Comparison of ENCODE assay signal across 8 mouse cellular contexts in genomic region chr6:88196733-88197312, GRCm38 (mm10). TPM values are rescaled to one million over a fixed set of nuclear protein-coding genes. Genes with fewer than 3 reads are reported as not detected.
DNase-seq lines count a peak whose midpoint lies in the region; ATAC-seq and TF ChIP-seq lines count a peak whose summit lies in the region.

No protein-coding gene starts in this region.

- H3K4me1 ChIP-seq in lung, embryonic 14.5 days (ENCODE audit: insufficient read depth), result 0 out of 2 replicates have a peak, but pooled peaks cover 5% of the 10 kb centered on the region
- peaks cover 30% of the 10 kb centered on the region for H3K4me1 ChIP-seq in forebrain, embryonic 11.5 days (replicated peaks; ENCODE audit: control insufficient read depth, insufficient read depth, low read length)
- peaks cover 59% of the 10 kb centered on the region for H3K4me1 ChIP-seq in limb, embryonic 13.5 days
- H3K4me1 ChIP-seq in small intestine, adult 2 months (ENCODE audit: control insufficient read depth, insufficient read depth, insufficient read length, low read length), result peaks cover 12% of the 10 kb centered on the region

- no peak for TF ChIP-seq POLR2A in small intestine, adult 2 months (IDR thresholded peaks at IDR 0.05; ENCODE audit: low read depth, low read length)

- no peaks in the 10 kb centered on the region for H3K36me3 ChIP-seq in lung, embryonic 14.5 days (ENCODE audit: insufficient read depth)
- no peaks in the 10 kb centered on the region for H3K36me3 ChIP-seq in forebrain, embryonic 11.5 days (ENCODE audit: control insufficient read depth, insufficient read depth, low read length)
- H3K36me3 ChIP-seq in limb, embryonic 13.5 days, result no peaks in the 10 kb centered on the region
- H3K36me3 ChIP-seq in small intestine, adult 2 months (ENCODE audit: control insufficient read depth, insufficient read depth, low read length), result no peaks in the 10 kb centered on the region

- no peaks in the 10 kb centered on the region for H3K9me3 ChIP-seq in lung, embryonic 14.5 days (ENCODE audit: low read depth, low read length)
- no peaks in the 10 kb centered on the region for H3K9me3 ChIP-seq in forebrain, embryonic 11.5 days (ENCODE audit: control insufficient read depth, low read length)
- H3K9me3 ChIP-seq in limb, embryonic 13.5 days, result no peaks in the 10 kb centered on the region

- H3K27ac ChIP-seq in lung, embryonic 14.5 days (ENCODE audit: low read depth), result no peak overlapping the region
- H3K27ac ChIP-seq in forebrain, embryonic 11.5 days (ENCODE audit: low read depth, low read length), result no peak overlapping the region
- no peak overlapping the region for H3K27ac ChIP-seq in limb, embryonic 13.5 days
- no peak overlapping the region for H3K27ac ChIP-seq in small intestine, adult 2 months (ENCODE audit: insufficient read depth, low read depth, low read length)

- under 1% methylated on average over 42 of the region's 44 CpGs for WGBS in lung, embryonic 14.5 days
- under 1% methylated on average over 43 of the region's 44 CpGs for WGBS in forebrain, embryonic 11.5 days
- under 1% methylated on average over 42 of the region's 44 CpGs for WGBS in limb, embryonic 13.5 days
- 4% methylated on average over 44 of the region's 44 CpGs for WGBS in small intestine, adult 2 months

- peak overlapping the region; percentile 49 for H3K4me3 ChIP-seq in lung, embryonic 14.5 days (ENCODE audit: low read depth, low read length)
- peak overlapping the region; percentile 34 for H3K4me3 ChIP-seq in forebrain, embryonic 11.5 days (ENCODE audit: low read depth, low read length)
- H3K4me3 ChIP-seq in limb, embryonic 13.5 days, result peak overlapping the region; percentile 51
- H3K4me3 ChIP-seq in small intestine, adult 2 months (ENCODE audit: low read depth, low read length), result peak overlapping the region; percentile 44

- no peak for TF ChIP-seq CTCF in lung, embryonic 14.5 days (IDR thresholded peaks at IDR 0.05; ENCODE audit: low read depth)
- TF ChIP-seq CTCF in small intestine, adult 2 months (IDR thresholded peaks at IDR 0.05; ENCODE audit: extremely low read depth, insufficient read length, insufficient replicate concordance, low read depth, low read length), result no peak

- no peak for ATAC-seq in lung, embryonic 14.5 days (ENCODE audit: insufficient read depth)
- no peak for ATAC-seq in forebrain, embryonic 11.5 days (replicated peaks; ENCODE audit: low FRiP score)
- ATAC-seq in limb, embryonic 13.5 days (ENCODE audit: low FRiP score, low read depth), result no peak

- peak; percentile 26 for DNase-seq in lung, embryonic 14.5 days
- DNase-seq in lung, postnatal 36 days, result no peak
- peak; percentile 68 for DNase-seq in forebrain, embryonic 11.5 days (ENCODE audit: low spot score)
- no peak for DNase-seq in thymus, adult 18-20 months
- DNase-seq in frontal cortex, postnatal 10 days (ENCODE audit: low spot score in 2 of 2), result no peak
- no peak for DNase-seq in spleen, postnatal 36 days (ENCODE audit: low spot score in 2 of 2)

- peaks cover 100% of the 10 kb centered on the region for H3K27me3 ChIP-seq in lung, embryonic 14.5 days (ENCODE audit: insufficient read depth, low read length)
- peaks cover 97% of the 10 kb centered on the region for H3K27me3 ChIP-seq in forebrain, embryonic 11.5 days (ENCODE audit: control insufficient read depth, insufficient read depth, low read length)
- H3K27me3 ChIP-seq in limb, embryonic 13.5 days, result peaks cover 100% of the 10 kb centered on the region
- H3K27me3 ChIP-seq in small intestine, adult 2 months (ENCODE audit: control insufficient read depth, insufficient read depth, low read length), result peaks cover 89% of the 10 kb centered on the region

- H3K9ac ChIP-seq in lung, embryonic 14.5 days, result 0 out of 2 replicates have a peak overlapping the region, but pooled peaks have one; percentile 4
- 0 out of 2 replicates have a peak overlapping the region, but pooled peaks have one; percentile 9 for H3K9ac ChIP-seq in forebrain, embryonic 11.5 days (ENCODE audit: low read length)
- H3K9ac ChIP-seq in limb, embryonic 13.5 days, result peak overlapping the region; percentile 51

- peak overlapping the region; percentile 71 for H3K4me2 ChIP-seq in lung, embryonic 14.5 days
- peak overlapping the region; percentile 60 for H3K4me2 ChIP-seq in forebrain, embryonic 11.5 days (ENCODE audit: low read depth, low read length, severe bottlenecking)
- peak overlapping the region; percentile 78 for H3K4me2 ChIP-seq in limb, embryonic 13.5 days (replicated peaks)

RNA-seq across cellular contexts. Expression of gene Gata2, which starts 3.1 kb away (rescaled TPM):
- polyA plus RNA-seq in lung, embryonic 14.5 days (2014; fragmentation: Nextera tagmentation; extraction: Ambion mirVana), result 13.8 and 14.6 TPM in 2 replicates
- polyA plus RNA-seq in forebrain, embryonic 11.5 days (2014; fragmentation: Nextera tagmentation; extraction: Ambion mirVana), result 6.3 and 7.9 TPM in 2 replicates
- 11.9 and 12.0 TPM in 2 replicates for polyA plus RNA-seq in limb, embryonic 13.5 days (2015; fragmentation: Nextera tagmentation; extraction: Ambion mirVana)
- polyA plus RNA-seq in small intestine, adult 2 months (2012; rRNA removed), result 5.0 and 5.6 TPM in 2 replicates

RNA-seq across cellular contexts. Expression of gene Dnajb8, which starts 25.2 kb away (rescaled TPM):
- not detected in 2 replicates for polyA plus RNA-seq in lung, embryonic 14.5 days (2014; fragmentation: Nextera tagmentation; extraction: Ambion mirVana)
- polyA plus RNA-seq in forebrain, embryonic 11.5 days (2014; fragmentation: Nextera tagmentation; extraction: Ambion mirVana), result not detected in 2 replicates
- polyA plus RNA-seq in limb, embryonic 13.5 days (2015; fragmentation: Nextera tagmentation; extraction: Ambion mirVana), result not detected in 2 replicates
- not detected in 2 replicates for polyA plus RNA-seq in small intestine, adult 2 months (2012; rRNA removed)

Comparison
In these comparisons a context has a peak if more than half of its experiments do, and no peak if none do; other contexts are left out.
1. DNase-seq: peak in lung, embryonic 14.5 days (single experiment) and forebrain, embryonic 11.5 days (single experiment); none in lung, postnatal 36 days (single experiment), thymus, adult 18-20 months (0 of 2), frontal cortex, postnatal 10 days (0 of 2) and spleen, postnatal 36 days (0 of 2).
2. Peak in every context shown above with its lines, with median percentiles within 50 percentile points of each other: H3K4me2 ChIP-seq, H3K4me3 ChIP-seq and H3K9ac ChIP-seq.